Mouse (Mus musculus): ENCODE measurements around the gene Gm17657. TPM values are rescaled to one million over a fixed set of nuclear protein-coding genes. Genes with fewer than 3 reads are reported as not detected.

Gm17657 gene
- total RNA-seq, 1 experiment = 18.3 TPM

DNA sequence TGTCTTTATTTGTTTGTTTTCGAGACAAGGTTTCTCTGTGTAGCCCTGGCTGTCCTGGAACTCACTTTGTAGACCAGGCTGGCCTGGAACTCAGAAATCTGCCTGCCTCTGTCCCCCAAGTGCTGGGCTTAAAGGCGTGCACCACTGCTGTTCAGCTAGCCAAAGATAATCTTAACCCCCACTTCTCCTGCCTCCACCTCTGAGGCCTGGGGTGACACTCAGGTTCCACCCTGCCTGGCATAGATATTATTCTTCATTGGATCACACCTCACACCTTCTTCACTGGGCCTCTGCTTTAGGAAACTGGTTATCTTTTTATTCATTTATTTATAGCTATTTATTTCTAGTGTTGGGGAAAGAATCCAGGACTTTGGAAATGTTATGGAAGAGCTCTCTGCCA is 69.2 kb downstream of the Gm17657 start:
- no peak for DNase-seq (ENCODE audit: low read depth, low spot score)
- Histone ChIP-seq H3K36me3 (ENCODE audit: control insufficient read depth, insufficient read depth, low read length, poor library complexity, severe bottlenecking) (no peaks in the 10 kb centered on the region), H3K9ac (ENCODE audit: insufficient read depth, low read depth, low read length, poor library complexity, severe bottlenecking) (no peak overlapping the region), H3K4me1 (ENCODE audit: control insufficient read depth in 2 of 2, insufficient read depth in 2 of 2, low read length in 2 of 2, poor library complexity in 1 of 2) (peaks cover 5 to 23% of the 10 kb centered on the region in 2 experiments), H3K4me3 (ENCODE audit: insufficient read depth in 1 of 2, low read depth in 1 of 2, low read length in 2 of 2, poor library complexity in 1 of 2, severe bottlenecking in 1 of 2) (no peak overlapping the region), H3K9me3 (ENCODE audit: control insufficient read depth, insufficient read depth, low read depth, low read length) (no peaks in the 10 kb centered on the region), H3K27ac (ENCODE audit: insufficient read depth, low read depth, low read length, poor library complexity, severe bottlenecking) (no peak overlapping the region)
- in situ Hi-C loops (cut with MboI; ENCODE audit: low sequenced_read_pairs in 2 of 2, unreplicated experiment in 2 of 2) = no loop called here
- no peak for TF ChIP-seq HCFC1 (IDR thresholded peaks at IDR 0.05; ENCODE audit: borderline replicate concordance, insufficient read depth, low read length)
- TF ChIP-seq ZNF384 (IDR thresholded peaks at IDR 0.05; ENCODE audit: low read depth, low read length) = no peak
- TF ChIP-seq CHD2 (IDR thresholded peaks at IDR 0.05; ENCODE audit: low read depth, low read length) = no peak
- no peak for TF ChIP-seq ZC3H11A (IDR thresholded peaks at IDR 0.05; ENCODE audit: borderline replicate concordance, low read depth, low read length)

- no peaks in the 10 kb centered on the region for H3K9me3 ChIP-seq (ENCODE audit: control insufficient read depth, insufficient read depth, low read depth, low read length)
- no peaks in the 10 kb centered on the region for H3K36me3 ChIP-seq (ENCODE audit: control insufficient read depth, insufficient read depth, low read length, poor library complexity, severe bottlenecking)
- TF ChIP-seq ZC3H11A (IDR thresholded peaks at IDR 0.05; ENCODE audit: borderline replicate concordance, low read depth, low read length) = no peak
- no peak for TF ChIP-seq HCFC1 (IDR thresholded peaks at IDR 0.05; ENCODE audit: borderline replicate concordance, insufficient read depth, low read length)
- TF ChIP-seq ZNF384 (IDR thresholded peaks at IDR 0.05; ENCODE audit: low read depth, low read length) = no peak
- no peak for TF ChIP-seq CHD2 (IDR thresholded peaks at IDR 0.05; ENCODE audit: low read depth, low read length)
- no peak for TF ChIP-seq MAFK (IDR thresholded peaks at IDR 0.05; ENCODE audit: insufficient read depth, low read depth, low read length)
- H3K4me3 ChIP-seq (ENCODE audit: insufficient read depth in 1 of 2, low read depth in 1 of 2, low read length in 2 of 2, poor library complexity in 1 of 2, severe bottlenecking in 1 of 2) = no peak overlapping the region
- H3K9ac ChIP-seq (ENCODE audit: insufficient read depth, low read depth, low read length, poor library complexity, severe bottlenecking) = no peak overlapping the region
- DNase-seq (ENCODE audit: low read depth, low spot score) = no peak
- no peak overlapping the region for H3K27ac ChIP-seq (ENCODE audit: insufficient read depth, low read depth, low read length, poor library complexity, severe bottlenecking)
- H3K4me1 ChIP-seq (ENCODE audit: control insufficient read depth in 2 of 2, insufficient read depth in 2 of 2, low read length in 2 of 2, poor library complexity in 1 of 2) = peaks cover 3 to 33% of the 10 kb centered on the region in 2 experiments
- in situ Hi-C loops (cut with MboI; ENCODE audit: low sequenced_read_pairs in 2 of 2, unreplicated experiment in 2 of 2) = no loop called here
Observed at GRCm38 (mm10) chr17:29478271-29478670, 71.2 kb downstream of the Gm17657 start.

GRCm38 (mm10) chr17:29477357-29477756 is 72.1 kb downstream of the Gm17657 start:
- TF ChIP-seq MAFK (IDR thresholded peaks at IDR 0.05; ENCODE audit: insufficient read depth, low read depth, low read length) = no peak
- TF ChIP-seq ZNF384 (IDR thresholded peaks at IDR 0.05; ENCODE audit: low read depth, low read length) = peak; percentile 79
- H3K9ac ChIP-seq (ENCODE audit: insufficient read depth, low read depth, low read length, poor library complexity, severe bottlenecking) = 0 out of 2 replicates have a peak overlapping the region, but pooled peaks have one; percentile 24
- no peak for DNase-seq (ENCODE audit: low read depth, low spot score)
- H3K36me3 ChIP-seq (ENCODE audit: control insufficient read depth, insufficient read depth, low read length, poor library complexity, severe bottlenecking) = no peaks in the 10 kb centered on the region
- no peaks in the 10 kb centered on the region for H3K9me3 ChIP-seq (ENCODE audit: control insufficient read depth, insufficient read depth, low read depth, low read length)
- peaks cover 6 to 40% of the 10 kb centered on the region in 2 experiments for H3K4me1 ChIP-seq (ENCODE audit: control insufficient read depth in 2 of 2, insufficient read depth in 2 of 2, low read length in 2 of 2, poor library complexity in 1 of 2)
- in situ Hi-C loops (cut with MboI; ENCODE audit: low sequenced_read_pairs in 2 of 2, unreplicated experiment in 2 of 2) = no loop called here
- no peak overlapping the region for H3K4me3 ChIP-seq (ENCODE audit: insufficient read depth in 1 of 2, low read depth in 1 of 2, low read length in 2 of 2, poor library complexity in 1 of 2, severe bottlenecking in 1 of 2)
- H3K27ac ChIP-seq (ENCODE audit: insufficient read depth, low read depth, low read length, poor library complexity, severe bottlenecking) = peak overlapping the region; percentile 32; the same call in 1 of the 2 replicates

DNA sequence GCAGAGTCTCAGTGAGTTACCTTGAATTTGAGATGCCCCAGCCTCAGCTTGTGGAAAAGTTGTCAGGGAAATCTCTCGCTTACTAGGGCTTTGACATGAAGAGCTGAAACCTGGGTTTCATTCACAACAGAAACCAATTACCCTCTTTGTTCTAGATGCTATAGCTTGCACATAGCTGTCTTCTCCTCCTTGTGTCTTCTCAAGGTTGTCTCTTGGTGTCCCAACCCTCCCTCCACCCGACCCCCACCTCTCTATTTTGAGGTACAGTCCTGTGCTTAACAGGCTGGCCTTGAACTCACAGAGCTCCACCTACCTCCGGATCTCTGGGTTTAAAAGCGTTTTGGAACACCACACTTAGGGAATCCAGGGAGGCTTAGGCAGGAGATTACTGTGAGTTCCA is 73.0 kb downstream of the Gm17657 start:
- no peak overlapping the region for H3K4me3 ChIP-seq (ENCODE audit: insufficient read depth in 1 of 2, low read depth in 1 of 2, low read length in 2 of 2, poor library complexity in 1 of 2, severe bottlenecking in 1 of 2)
- no peak for DNase-seq (ENCODE audit: low read depth, low spot score)
- H3K4me1 ChIP-seq (ENCODE audit: control insufficient read depth in 2 of 2, insufficient read depth in 2 of 2, low read length in 2 of 2, poor library complexity in 1 of 2) = peaks cover 6 to 36% of the 10 kb centered on the region in 2 experiments; a peak in 3 of 4 replicates
- H3K36me3 ChIP-seq (ENCODE audit: control insufficient read depth, insufficient read depth, low read length, poor library complexity, severe bottlenecking) = no peaks in the 10 kb centered on the region
- peak overlapping the region; percentile 65; the same call in 1 of the 2 replicates for H3K27ac ChIP-seq (ENCODE audit: insufficient read depth, low read depth, low read length, poor library complexity, severe bottlenecking)
- H3K9me3 ChIP-seq (ENCODE audit: control insufficient read depth, insufficient read depth, low read depth, low read length) = no peaks in the 10 kb centered on the region
- in situ Hi-C loops (cut with MboI; ENCODE audit: low sequenced_read_pairs in 2 of 2, unreplicated experiment in 2 of 2) = no loop called here
- TF ChIP-seq ZC3H11A (IDR thresholded peaks at IDR 0.05; ENCODE audit: borderline replicate concordance, low read depth, low read length) = no peak
- TF ChIP-seq CHD2 (IDR thresholded peaks at IDR 0.05; ENCODE audit: low read depth, low read length) = no peak
- no peak for TF ChIP-seq ZNF384 (IDR thresholded peaks at IDR 0.05; ENCODE audit: low read depth, low read length)
- no peak for TF ChIP-seq MAFK (IDR thresholded peaks at IDR 0.05; ENCODE audit: insufficient read depth, low read depth, low read length)
- TF ChIP-seq HCFC1 (IDR thresholded peaks at IDR 0.05; ENCODE audit: borderline replicate concordance, insufficient read depth, low read length) = no peak
- no peak overlapping the region for H3K9ac ChIP-seq (ENCODE audit: insufficient read depth, low read depth, low read length, poor library complexity, severe bottlenecking)

DNA sequence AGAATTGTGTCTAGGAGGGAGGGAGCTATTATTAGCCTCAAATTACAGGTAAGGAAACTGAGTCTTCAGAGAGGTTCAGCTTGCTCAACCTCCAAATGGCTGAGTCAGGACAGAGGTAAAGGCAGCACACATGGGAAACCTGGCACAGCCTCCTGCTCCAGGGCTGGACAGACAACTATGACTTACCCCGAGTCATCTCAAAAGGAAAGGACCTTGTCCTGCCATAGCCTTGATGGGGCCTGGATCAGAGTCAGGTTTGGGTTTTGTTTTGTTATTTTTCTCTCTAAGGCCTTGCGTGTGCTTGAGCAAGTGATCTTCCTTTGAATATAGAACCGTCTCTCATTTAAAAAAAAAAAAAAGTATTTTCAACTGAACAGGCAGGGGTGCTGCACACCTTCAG is 74.3 kb downstream of the Gm17657 start:
- no peaks in the 10 kb centered on the region for H3K36me3 ChIP-seq (ENCODE audit: control insufficient read depth, insufficient read depth, low read length, poor library complexity, severe bottlenecking)
- H3K9me3 ChIP-seq (ENCODE audit: control insufficient read depth, insufficient read depth, low read depth, low read length) = no peaks in the 10 kb centered on the region
- no peak overlapping the region for H3K9ac ChIP-seq (ENCODE audit: insufficient read depth, low read depth, low read length, poor library complexity, severe bottlenecking)
- H3K27ac ChIP-seq (ENCODE audit: insufficient read depth, low read depth, low read length, poor library complexity, severe bottlenecking) = no peak overlapping the region
- TF ChIP-seq CHD2 (IDR thresholded peaks at IDR 0.05; ENCODE audit: low read depth, low read length) (no peak), MAFK (IDR thresholded peaks at IDR 0.05; ENCODE audit: insufficient read depth, low read depth, low read length) (no peak), ZNF384 (IDR thresholded peaks at IDR 0.05; ENCODE audit: low read depth, low read length) (no peak), HCFC1 (IDR thresholded peaks at IDR 0.05; ENCODE audit: borderline replicate concordance, insufficient read depth, low read length) (no peak), ZC3H11A (IDR thresholded peaks at IDR 0.05; ENCODE audit: borderline replicate concordance, low read depth, low read length) (no peak)
- H3K4me1 ChIP-seq (ENCODE audit: control insufficient read depth in 2 of 2, insufficient read depth in 2 of 2, low read length in 2 of 2, poor library complexity in 1 of 2) = peaks cover 11 to 39% of the 10 kb centered on the region in 2 experiments
- no peak for DNase-seq (ENCODE audit: low read depth, low spot score)
- H3K4me3 ChIP-seq (ENCODE audit: insufficient read depth in 1 of 2, low read depth in 1 of 2, low read length in 2 of 2, poor library complexity in 1 of 2, severe bottlenecking in 1 of 2) = no peak overlapping the region
- in situ Hi-C loops (cut with MboI; ENCODE audit: low sequenced_read_pairs in 2 of 2, unreplicated experiment in 2 of 2) = no loop called here
